Mouse (Mus musculus) kidney, postnatal 25 days (tissue): ENCODE results near the gene Wdr95.

Experiments used
- DNase-seq, 2 experiments: peaks; one replicate each; pipeline ENCODE4 v3.0.0; 2021; ENCODE audit warnings: mixed read lengths in 2 of 2

Gene Wdr95

DNA sequence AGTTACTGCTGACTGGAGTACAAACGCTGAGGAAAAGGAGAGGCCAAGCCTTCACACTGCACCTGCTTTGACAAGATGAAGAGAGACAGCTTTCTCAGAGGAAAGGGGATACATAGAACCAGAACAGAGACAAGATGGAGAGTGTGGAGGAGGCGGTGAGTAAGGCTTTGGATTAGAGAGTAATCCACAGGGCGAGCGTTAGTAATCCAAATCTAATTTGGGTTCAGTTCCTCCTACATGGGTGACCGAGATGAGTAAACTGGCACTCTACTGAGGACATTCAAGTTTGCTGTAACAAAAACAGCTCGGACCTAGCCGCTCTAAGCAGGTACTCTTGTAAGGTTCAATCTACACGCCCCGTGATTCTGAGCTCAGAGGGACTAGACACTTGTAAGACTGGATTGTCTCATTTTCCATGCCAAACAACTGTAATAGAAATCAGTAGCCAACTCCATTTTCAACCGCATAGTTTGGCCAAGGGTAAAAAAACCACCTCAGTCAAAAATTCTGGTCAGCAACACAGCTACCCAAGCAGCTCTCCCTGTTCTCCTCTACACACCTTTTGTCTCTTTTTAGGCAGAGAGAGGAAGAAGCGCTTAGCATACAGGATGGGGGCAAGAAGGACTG lies 106.0 kb downstream of the Wdr95 start:
- DNase-seq = no peak

DNA sequence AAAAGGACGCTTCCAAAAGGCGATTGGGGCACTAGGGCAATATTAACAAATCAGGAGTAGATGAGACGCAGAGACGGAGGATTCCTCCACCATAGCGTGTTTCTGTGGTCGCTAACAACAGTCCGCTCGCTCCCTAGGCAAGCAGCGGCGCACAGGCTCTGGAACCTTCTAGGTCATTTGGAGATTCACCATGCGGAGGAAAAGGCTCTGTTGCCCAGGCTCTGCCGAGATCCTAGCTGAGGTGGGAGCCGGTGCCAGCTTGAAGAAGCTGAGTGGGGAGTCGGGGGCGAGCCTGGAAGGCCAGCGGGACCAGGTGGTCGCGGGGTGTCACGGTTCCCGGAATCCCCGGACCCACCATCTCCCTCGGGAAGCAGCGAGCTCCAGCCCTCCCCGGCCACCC lies 107.1 kb downstream of the Wdr95 start:
- peak in 1 of 2 experiments; percentile 42 for DNase-seq

DNA sequence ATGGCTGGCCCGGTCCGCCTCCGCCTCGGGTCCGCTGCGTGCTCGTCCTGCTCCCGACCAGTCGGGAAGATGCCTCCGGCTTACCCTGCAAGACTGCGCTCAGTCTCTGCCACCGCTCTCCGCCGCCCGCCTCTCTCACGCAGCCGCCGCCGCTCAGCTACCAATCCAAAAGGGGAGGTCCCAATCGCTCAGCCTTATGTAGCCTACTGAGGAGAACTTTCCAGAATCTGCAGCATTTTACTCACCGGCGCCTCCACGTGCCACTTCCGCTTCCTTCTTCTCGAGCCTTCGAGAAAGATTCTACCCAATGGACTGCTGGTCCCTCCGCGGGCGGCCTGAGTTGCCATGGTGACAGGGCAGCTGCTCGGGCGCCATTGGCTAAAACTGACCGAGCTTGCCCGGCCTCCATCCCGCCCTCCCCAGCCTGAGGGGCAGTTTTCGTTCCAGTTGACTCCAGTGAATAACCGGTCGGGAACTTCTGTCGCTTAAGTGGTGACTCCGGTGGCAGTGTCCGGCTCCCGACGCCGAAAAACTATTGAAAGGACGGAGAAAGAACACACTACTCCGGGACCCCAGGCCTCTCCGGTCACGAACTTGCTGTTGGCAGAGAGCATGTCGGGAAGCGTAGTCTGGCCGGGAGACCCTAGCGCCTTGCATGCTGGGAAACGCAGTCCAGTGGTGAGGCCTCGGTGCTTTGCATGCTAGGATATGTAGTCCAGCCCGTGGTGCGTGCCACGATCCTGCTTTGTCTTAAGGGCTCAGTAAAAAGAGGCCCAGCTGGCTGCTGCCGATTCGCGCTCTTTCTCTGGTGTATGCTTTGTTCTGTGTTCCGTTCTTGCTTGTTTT lies 107.8 kb downstream of the Wdr95 start, which contains the start of gene Hsph1:
Hsph1 (minus strand) TSS at position 302 of the 846 bp plus-strand sequence.
- DNase-seq = peak; percentile 98 to 99

DNA sequence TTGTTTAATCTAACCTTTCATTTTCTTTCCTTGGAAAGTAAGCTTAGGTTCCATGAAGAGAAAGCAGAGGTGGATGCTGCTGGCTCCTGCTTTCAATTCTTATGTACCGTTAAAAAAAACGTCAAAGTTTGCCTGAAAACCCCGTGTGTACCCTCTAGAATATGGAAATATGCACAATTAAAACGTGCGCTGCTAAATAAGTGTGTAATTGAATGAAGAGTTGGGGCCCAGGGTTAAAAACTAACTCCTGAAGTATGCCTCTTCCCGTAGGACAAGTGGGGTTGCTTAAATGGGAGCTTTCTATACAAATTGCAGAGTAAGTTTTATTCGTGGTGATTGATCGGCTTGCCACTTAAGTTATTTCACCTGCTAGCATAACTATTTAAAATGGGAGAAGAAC lies 108.8 kb downstream of the Wdr95 start:
- no peak for DNase-seq

DNA sequence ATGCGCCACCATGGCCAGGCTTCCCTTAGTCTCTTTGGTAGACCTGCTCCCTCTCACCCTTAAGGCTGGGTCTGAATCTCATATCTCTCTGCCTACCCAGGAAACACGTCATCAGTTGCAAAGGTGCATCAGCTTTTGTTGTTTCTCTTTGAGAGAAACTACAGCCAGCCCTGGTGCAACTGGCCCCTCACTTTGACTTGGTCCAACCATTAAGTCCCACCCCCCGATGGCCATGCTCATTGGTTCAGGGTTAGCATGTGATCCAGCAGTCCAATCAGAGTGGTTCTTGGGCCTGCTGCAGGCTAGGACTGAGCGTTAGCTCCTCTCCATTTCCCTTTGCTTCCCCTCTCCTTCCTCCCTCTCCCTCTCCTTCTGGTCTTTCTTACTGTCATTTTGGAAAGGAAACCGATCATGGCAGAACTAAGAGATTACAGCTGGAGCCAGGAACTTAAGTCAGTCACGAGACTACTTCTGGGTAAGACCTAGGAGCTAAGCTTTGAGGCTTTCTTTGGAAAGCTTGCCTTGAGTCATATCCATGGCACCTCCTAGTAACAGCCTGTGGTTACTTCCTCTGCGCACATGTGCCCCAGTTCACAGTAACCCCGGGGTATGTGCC lies 112.9 kb downstream of the Wdr95 start:
- no peak for DNase-seq

DNA sequence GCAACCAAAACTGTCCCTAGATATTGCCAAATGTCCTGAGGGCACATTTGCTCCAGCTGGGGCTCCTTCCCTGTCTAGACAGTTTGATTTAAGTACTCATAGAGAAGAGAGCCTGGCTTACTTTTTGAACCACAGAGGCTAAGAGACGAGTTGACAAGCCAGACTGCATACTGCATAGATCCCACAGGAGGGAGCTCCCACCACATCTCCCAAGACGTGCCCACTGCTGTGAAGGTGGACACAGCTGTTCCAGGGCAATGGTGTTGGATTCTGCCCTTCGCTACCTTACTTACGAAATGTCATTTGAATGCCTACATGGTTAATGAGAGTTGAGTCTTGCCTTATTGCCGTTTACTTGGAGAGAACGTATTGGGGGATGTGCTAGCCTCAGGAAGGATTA lies 113.9 kb downstream of the Wdr95 start:
- DNase-seq = no peak

DNA sequence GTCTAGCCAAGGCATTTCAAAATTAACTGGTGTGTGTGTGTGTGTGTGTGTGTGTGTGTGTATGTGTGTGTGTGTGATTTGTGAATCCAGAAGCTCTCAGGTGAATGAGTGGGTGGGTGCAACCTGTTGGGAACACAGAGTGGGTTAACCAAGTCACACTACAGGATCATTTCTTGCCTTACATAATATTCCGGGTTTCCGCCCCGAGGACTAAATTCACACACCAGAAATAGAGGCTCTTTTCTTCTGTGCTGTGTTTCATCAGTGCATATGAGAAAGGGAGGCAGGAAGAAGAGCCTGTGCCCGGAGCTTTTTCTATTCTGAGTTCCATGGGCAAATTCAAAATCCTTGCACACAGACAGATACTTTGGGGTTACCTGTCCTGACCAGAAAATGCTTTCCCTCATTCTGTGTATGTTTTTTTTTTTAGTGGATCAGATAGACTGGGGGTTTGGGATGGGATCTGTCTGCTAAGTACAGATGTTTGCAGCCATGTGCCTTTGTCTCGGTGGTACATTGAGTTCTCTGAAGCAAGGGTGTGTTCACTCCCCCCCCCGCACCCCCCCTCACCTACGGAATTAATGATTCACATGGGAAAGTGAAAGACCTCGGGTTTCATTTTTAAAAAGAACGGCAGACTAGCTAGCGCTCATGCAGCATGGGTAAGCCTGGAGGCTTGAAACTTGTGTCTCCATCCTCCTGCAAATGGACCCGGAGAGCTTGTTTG lies 114.5 kb downstream of the Wdr95 start:
- DNase-seq = no peak

DNA sequence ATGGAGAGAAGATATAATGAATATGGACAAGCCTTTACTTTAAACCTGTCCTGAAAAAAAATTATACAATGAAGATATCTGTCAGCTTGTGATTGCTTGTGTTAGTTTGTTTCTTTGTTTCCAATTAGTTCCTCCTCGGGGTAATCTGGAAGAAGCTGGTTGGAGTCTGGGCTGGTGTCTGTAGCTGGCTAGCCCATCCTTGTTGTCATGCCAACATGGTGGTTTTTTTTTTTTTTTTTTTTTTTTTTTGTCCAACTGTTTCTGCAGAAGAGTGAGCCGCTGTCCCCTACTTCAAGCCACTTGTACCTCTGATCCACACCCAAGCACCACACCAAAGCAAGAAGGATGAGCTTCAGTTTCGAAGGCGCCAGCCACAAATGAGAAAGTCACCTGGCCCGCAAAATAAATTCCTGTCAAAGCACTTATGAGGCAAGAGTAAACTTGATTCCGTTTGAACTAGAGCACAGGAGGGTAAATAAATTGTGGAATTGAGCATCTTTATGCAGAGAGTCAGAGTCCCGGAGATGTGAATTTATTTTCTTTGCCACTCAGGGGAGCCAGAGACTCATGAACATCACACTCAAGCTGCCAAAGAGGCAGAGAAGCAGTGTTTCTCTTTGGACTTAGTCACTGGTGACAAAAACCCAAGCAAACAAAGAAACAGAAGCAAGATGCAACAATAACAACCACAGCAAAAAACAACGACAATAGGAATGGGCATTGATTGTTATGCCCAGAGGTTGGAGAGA lies 119.1 kb downstream of the Wdr95 start:
- no peak for DNase-seq

DNA sequence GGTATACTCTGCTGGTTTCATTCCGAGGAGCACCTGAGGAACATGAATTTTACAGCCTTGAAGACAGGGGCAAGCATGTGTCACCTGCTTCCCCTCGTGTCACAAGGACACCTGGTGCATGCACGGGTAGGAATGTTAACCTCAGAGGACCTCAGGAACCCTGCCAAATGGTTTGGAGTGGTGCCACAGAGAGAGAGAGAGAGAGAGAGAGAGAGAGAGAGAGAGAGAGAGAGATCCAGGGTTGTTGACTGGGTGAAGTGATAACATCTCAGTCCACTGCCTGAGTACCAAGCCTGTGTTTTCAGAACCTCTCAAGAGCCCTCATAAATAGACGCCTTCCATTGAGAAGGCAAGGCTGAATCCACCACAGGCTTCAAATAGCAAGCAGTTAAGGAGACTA lies 119.7 kb downstream of the Wdr95 start:
- DNase-seq = peak; percentile 53 to 54

DNA sequence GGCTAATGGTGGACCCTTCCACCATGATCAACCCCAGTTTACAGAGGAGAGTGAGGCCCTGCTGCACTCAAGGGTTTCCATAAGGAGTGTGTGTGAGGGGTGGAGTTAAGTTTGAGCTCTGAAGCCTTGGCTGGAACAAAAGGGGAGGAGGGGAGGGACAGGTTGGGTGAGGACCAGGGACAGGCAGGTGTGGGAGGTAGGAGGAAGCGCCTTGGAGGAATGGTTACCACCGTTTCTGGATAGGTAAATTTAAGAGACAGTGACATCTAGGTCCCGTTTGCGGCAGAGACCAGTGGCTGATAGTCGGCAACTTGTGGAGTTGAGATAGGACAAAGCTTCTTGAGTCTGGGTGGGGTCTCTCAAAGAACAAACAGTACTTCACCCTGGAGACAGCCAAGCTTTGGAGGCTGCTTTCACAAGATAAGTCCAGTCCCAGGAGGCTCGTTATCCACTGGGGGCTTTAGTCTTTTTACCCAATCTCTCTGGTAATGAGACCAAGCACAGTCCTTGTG lies 120.5 kb downstream of the Wdr95 start:
- DNase-seq = no peak

DNA sequence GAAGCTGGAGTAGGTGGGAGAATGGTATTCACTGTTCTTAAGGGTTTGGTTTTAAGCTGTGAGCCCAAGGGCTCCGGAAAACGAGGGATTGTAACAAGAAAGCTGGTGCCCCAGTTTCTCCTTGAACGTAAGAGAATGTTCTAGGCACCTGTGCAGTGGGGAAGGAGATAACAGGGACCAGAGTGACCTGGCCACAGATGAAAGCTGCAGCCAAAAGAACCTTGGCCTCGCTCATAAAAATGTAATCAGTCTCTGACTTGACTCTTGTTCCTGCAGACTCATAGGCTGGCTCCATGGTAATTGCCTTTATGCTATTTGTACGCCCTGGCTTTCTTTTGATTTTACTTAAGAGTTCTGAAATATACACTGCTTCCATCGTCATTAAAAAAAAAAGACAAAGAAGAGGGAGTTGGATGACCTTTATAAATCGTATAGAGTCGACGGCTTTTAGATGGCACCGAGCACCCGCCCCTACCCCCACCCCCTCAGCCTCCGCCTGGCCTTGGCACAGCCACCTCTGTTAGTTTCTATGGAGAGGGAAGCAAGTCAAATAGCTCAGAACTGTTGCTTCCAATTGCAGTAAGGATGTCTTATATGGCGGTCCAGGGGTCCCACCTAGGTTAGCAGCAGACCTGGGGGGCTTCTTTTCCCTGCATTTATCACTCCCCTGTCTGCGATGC lies 121.2 kb downstream of the Wdr95 start:
- DNase-seq = no peak

DNA sequence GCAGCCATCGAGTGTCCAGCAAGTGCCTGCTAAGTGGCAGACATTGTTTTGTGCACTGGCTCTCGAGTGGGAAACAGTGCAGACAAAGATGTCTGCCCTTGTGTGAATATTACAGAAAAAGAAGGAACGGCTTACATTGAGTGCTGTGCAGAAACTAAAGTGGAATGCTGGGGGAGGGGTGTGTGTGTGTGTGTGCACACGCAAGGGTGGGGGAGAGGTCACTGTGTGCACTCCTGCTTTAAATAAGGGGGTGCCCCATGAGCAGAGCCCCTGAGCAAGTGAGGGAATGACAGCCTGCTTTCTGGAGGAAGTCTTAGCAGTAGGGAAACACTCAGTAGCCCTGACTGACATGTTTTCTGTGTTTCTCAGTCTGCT lies 121.7 kb downstream of the Wdr95 start:
- no peak for DNase-seq

DNA sequence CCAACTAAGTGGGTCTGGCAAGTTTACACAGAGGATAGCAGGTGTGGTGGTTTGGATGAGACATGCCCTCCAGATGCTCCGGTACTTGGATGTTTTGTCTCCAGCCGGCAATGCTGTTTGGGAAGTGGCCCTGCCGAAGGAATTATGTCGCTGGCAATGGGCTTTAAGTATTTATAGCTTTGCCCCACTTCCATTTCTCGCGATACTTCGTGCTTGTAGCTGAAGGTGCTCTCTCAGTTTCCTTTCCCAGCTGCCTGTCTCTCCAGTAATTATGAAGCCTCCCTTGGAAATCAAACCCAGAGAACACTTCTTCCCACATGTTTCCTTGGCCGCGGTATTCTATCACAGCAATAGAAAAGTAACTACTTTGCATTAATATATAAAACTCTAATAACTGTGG lies 127.2 kb downstream of the Wdr95 start:
- DNase-seq = no peak

DNA sequence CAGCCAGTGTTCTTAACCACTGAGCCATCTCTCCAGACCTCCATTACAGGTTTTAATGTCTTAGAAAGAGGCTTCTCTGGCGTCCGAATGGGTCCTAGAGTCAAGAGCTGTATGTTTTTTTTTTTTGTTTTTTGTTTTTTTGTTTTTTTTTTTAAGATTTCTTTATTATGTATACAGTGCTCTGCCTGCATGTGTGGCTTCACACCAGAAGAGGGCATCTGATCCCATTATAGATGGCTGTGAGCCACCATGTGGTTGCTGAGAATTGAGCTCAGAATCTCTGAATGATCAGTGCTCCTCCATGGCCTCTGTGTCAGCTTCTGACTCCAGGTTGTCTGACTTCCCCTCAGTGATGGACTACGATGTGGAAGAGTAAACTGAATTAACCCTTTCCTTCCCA lies 129.5 kb downstream of the Wdr95 start:
- DNase-seq = no peak

DNA sequence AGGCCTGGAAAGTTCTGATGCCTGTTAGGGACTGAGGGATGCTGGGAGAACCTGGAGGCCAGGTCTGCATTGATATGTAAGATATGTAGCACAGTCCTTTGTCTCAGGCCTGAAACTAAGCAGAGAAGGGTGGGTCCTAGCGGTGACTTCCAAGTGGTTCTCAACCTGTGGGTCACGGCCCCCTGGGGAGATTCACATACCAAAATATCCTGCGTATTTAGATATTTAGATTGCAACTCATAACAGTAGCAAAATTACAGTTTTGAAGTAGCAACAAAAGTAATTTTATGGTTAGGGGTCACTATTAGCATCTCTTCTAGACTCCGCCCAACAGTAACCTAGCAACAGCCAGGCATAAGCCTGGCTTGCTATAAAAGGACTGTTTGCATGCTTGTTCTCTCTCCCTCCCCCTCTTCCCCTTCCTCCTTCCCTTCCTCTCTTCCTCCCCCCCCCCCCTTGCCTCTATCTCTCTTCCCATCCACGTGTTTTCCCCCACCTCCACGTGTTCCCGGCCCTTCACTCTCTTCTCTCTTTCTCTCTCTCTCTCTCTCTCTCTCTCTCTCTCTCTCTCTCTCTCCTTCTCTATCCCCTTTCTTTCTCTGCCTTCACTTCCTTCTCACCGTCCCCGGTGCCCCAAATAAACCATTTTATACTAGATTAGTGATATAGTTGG lies 130.4 kb downstream of the Wdr95 start:
- no peak for DNase-seq

DNA sequence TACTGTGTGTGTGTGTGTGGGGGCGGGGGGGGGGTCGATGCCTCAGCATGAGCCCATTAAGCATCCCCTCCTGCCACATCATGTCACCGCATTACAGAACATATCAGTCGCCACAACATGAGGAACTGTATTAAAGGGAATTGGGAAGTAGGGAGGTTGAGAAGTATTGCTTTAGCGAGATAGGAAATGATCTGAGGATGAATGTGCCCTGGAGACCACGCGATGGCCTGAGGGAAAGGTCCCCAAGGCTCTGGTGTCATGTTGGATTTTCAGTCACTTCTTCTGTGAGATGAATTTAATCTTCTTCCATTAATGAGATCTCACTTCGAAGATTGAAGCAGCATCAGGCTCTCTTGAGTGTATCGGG lies 130.9 kb downstream of the Wdr95 start:
- no peak for DNase-seq

DNA sequence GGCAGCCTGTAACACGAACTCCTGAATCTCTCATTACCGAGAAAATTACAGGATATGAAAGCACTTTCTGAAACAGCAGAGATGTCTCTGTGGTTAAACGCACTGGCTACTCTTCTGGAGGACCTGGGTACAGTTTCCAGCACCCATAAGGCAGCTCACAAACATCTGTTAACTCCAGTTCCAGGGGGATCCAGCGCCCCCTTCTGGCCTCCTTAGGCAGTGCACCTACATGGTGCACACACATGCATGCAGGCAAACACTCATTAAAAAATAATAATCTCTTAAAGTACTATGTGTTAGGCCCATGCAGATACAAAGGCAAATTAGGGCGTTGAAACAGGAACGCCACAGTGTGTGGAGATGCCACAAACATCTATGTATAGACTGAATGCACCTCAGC lies 132.9 kb downstream of the Wdr95 start:
- DNase-seq = no peak
